ENCODE assay signal across 7 mouse cellular contexts in genomic region chr8:74853488-74853887, GRCm38 (mm10). TPM values are rescaled to one million over a fixed set of nuclear protein-coding genes. Genes with fewer than 3 reads are reported as not detected.
DNase-seq lines count a peak whose midpoint lies in the region; ATAC-seq and TF ChIP-seq lines count a peak whose summit lies in the region.

No protein-coding gene starts in this region.

- no peak overlapping the region for H3K9ac ChIP-seq in forebrain, embryonic 15.5 days (replicated peaks)
- no peak overlapping the region for H3K9ac ChIP-seq in neural tube, embryonic 15.5 days (replicated peaks)

- no peaks in the 10 kb centered on the region for H3K9me3 ChIP-seq in forebrain, embryonic 15.5 days
- no peaks in the 10 kb centered on the region for H3K9me3 ChIP-seq in neural tube, embryonic 15.5 days (replicated peaks)

- TF ChIP-seq POLR2A in lung, adult 2 months (IDR thresholded peaks at IDR 0.05; ENCODE audit: borderline replicate concordance, extremely low read depth, low read depth, low read length): no peak

- DNase-seq in lung, adult 2 months: peak; percentile 4
- DNase-seq in lung, postnatal 4 days: no peak
- DNase-seq in brain, adult 2 months (ENCODE audit: low read depth, low spot score): peak; percentile 80
- peak; percentile 42 for DNase-seq in layer of hippocampus, adult 9-11 months
- no peak for DNase-seq in ovary, adult 18-20 months (ENCODE audit: low spot score)

- H3K4me3 ChIP-seq in lung, adult 2 months (replicated peaks; ENCODE audit: extremely low read depth, low read depth, low read length): no peak overlapping the region
- no peak overlapping the region for H3K4me3 ChIP-seq in forebrain, embryonic 15.5 days
- H3K4me3 ChIP-seq in neural tube, embryonic 15.5 days (replicated peaks): no peak overlapping the region

- ATAC-seq in forebrain, embryonic 15.5 days (replicated peaks): peak; percentile 76
- 0 out of 2 replicates have a peak, but pooled peaks have one; percentile 43 for ATAC-seq in neural tube, embryonic 15.5 days (ENCODE audit: low FRiP score)

- no peak overlapping the region for H3K27ac ChIP-seq in forebrain, embryonic 15.5 days (replicated peaks)
- no peak overlapping the region for H3K27ac ChIP-seq in neural tube, embryonic 15.5 days (replicated peaks)

- no peaks in the 10 kb centered on the region for H3K27me3 ChIP-seq in forebrain, embryonic 15.5 days
- H3K27me3 ChIP-seq in neural tube, embryonic 15.5 days (replicated peaks): no peaks in the 10 kb centered on the region

- no peaks in the 10 kb centered on the region for H3K4me1 ChIP-seq in lung, adult 2 months (ENCODE audit: control insufficient read depth, insufficient read depth, low read length)
- H3K4me1 ChIP-seq in forebrain, embryonic 15.5 days: no peaks in the 10 kb centered on the region
- H3K4me1 ChIP-seq in neural tube, embryonic 15.5 days: no peaks in the 10 kb centered on the region

- TF ChIP-seq CTCF in lung, adult 2 months (IDR thresholded peaks at IDR 0.05; ENCODE audit: insufficient read depth, low read length): no peak

- no peaks in the 10 kb centered on the region for H3K36me3 ChIP-seq in forebrain, embryonic 15.5 days
- no peaks in the 10 kb centered on the region for H3K36me3 ChIP-seq in neural tube, embryonic 15.5 days

- WGBS in lung, adult 2 months: 22% methylated on average over 5 of the region's 5 CpGs
- WGBS in forebrain, embryonic 15.5 days: 34% methylated on average over 5 of the region's 5 CpGs
- WGBS in neural tube, embryonic 15.5 days: 31% methylated on average over 5 of the region's 5 CpGs

- no peak overlapping the region for H3K4me2 ChIP-seq in forebrain, embryonic 15.5 days (replicated peaks)
- no peak overlapping the region for H3K4me2 ChIP-seq in neural tube, embryonic 15.5 days

RNA-seq across cellular contexts. Expression of gene Isx, which starts 19.5 kb away (rescaled TPM):
- not detected in 2 replicates for polyA plus RNA-seq in lung, adult 2 months (2012; rRNA removed)
- not detected in 2 replicates for polyA plus RNA-seq in forebrain, embryonic 15.5 days (2015; fragmentation: Nextera tagmentation; extraction: Ambion mirVana)
- polyA plus RNA-seq in neural tube, embryonic 15.5 days (2015; fragmentation: Nextera tagmentation; extraction: Ambion mirVana): 6.0 TPM in 1 of 2 replicates, not detected in the other

Comparison
In these comparisons a context has a peak if more than half of its experiments do, and no peak if none do; other contexts are left out.
1. DNase-seq: peak in lung, adult 2 months (single experiment), brain, adult 2 months (single experiment) and layer of hippocampus, adult 9-11 months (single experiment); none in lung, postnatal 4 days (0 of 2) and ovary, adult 18-20 months (single experiment).